Mouse (Mus musculus) thymus, postnatal 10 days (tissue): ENCODE measurements around the gene Brd3os.

Experiments used
- DNase-seq, 2 experiments: peaks; one replicate each; pipeline ENCODE4 v3.0.0; 2021; ENCODE audit warnings: low spot score in 2 of 2

Gene Brd3os

DNA sequence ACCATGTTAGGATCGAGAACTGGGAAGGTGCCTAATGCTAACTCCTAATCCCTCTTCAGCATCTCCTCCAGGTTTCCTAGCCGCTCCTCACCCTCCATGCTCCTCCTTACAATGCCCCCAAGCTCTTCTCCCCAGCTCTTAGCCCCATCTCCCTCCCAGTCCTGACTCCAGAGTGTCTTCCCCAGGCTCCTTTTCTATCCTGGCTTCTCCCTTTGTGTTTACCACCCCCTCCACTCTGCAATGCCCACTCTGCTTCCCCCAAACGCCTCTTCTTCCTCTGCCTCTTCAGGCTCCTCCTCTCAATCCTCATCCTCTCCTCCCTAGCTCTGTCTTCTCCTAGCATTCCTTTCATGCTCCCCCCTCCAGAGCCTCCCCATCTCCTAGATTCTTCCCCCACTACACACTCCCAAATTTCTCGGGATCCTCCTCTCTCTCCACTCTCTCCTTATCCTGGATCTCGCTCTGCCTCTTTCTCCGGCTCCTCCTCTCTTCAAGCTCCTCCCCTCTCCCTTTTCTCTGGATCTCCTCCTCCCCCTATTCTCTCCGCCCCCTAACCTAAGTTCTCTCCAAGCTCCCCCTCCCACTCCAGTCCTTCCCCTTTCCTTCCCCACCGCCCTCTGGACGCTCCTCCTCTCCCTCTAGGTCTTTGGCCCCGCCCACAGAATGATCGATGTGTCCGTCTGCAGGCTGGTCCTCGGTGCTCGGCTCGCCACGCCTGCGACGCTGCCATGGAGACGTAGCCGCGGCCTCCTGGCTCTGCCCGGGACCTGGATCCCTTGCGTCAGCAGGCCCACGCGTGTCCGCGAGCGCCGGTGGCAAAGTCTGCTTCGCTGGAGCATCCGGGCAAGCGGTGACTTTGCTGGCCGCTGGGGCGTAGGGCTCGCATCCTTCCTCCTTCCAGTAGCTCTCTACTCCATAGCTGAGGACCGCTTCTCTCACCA, at the start of gene Brd3os:
Brd3os (plus strand) TSS at position 558 of the 941 bp plus-strand sequence.
- DNase-seq: peak; percentile 54 to 55

DNA sequence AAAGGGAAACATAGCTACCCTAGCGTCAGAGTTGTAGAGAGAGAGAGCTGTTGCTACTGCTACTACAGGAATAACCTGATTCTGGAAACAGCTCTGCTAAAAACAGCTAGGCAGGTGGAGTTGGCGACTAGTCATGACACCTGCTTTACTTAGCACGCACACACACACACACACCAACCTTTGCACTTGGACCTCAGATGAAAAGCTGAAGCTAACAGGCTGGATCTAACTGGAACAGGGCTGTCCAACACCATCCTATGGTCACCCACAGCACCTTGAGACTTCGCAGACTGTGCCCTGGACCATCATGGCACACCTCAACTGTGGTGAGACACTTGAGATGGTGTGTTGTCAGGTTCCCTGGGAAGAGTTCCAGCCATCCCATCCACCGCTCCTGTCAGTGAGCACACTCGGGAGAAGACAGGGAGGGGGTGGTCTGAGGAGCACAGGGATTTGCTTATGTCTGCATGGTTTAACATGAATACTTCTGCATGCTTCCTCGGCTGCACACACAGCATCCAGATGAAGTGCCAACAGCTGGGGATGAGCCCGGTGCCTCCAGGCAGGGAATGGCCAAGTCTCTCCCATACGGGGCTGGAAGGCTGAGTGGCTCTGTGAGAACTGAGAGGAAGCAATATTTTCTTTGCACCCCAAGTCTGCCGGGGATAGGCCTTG, 47.8 kb upstream of the Brd3os start:
- no peak for DNase-seq

DNA sequence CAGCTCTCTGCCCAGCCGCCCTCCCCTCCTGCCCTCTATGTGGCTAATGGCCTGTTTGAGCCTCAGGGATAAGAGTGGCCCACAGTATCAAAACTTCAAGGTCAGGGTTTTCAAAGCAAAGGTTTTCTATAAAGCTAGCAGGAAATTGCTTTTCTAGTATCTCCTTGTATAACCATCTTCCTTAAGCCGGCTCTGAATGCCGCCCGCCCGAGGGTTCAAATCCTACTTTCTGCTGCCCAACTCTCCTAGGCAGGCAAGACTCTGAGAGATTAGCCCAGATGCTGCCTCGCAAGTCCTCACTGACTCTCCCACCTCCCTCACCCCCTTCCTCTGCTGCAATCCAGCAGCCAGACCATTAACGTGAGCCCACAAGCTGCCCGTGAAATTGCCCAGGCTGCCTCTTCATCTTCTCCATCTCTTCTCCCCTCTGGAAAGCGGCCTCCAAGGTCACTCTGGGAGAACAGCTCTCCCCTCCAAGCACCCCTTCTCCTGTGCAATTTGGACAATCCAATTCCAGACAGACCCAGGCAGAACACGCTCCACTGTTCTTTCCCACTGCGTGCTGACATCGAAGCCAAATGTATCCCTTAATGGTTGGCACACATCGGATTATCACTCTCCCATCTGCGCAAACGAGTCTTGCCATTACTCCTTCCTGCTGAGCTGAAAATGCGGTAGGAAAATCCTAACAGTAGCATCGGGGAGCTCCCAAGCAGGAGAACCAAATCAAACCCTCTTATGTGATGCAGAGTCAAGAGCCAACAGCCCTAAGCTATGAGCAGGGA, 45.3 kb upstream of the Brd3os start:
- DNase-seq: no peak

DNA sequence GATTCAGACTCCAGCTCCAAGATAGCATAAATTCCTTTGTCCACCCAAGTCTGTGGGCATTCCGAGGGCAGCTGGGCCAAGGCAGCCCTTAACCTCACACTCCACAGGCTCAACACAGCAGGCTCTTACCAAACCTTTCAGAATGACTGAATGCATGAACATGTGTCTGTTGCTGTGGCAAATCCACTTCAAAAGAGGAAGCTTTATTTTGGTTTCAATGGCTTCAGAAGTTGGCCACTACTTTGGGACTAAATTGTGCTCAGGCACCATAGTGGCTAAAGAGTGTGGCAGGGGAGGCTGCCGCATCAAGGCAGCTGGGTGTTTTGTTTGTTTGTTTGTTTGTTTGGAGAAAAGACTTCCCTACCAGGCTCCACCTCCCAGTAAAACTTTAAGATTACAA, 42.0 kb upstream of the Brd3os start:
- DNase-seq: no peak

DNA sequence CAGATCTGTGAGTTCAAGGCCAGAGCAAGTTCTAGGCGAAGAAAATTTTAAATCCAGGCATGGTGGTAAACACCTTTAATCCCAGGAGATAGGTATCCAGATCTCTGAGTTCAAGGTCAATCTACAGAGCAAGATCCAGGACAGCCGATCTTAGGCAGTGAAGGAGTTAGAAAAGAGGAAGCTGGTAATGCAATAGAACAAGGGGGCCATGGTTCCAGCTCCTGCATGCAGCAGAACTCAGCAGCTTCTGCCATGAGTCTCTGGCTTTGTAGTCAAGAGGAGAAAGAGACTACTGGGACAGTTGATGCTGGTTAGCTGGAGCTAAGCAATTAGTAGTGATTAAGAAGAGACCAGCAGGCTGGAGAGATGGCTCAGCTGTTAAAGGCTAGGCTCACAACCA, 40.6 kb upstream of the Brd3os start:
- no peak for DNase-seq

DNA sequence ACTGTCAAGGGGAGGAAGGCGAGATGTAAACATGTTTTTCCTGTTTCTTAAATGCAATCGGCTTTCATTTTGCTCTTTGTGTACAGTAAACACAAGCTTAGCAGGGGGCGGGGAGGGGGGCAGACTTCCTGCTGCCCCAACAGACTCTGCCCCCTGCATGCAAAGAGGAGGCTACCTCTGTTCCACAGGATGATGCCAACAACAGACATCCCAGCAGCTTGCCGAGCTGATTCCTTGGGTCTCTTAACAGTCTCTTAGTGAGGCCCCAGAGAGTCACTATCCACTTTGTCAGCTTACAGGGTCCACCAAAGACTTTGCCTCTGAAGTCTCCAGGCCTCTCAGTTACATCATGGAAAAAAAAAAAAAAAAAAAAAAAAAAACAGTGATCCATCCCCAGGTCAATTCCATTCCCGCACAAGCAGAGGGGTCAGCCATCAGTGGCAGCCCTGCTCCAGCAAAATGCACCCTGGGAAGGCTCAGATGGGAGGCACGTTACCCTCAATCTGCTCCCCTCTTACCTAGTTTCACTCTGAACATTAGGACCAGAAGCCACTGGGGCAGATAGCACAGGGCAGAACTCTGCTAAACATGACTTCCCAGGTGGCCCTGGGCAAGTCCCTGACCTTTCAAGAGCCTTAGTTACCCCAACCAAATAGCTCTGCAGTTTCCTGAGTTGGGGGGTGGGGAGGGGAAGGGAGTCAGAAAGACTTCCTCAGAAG, 37.6 kb upstream of the Brd3os start:
- no peak for DNase-seq

- no peak for DNase-seq
Observed at GRCm38 (mm10) chr2:27405094-27405884, 36.8 kb upstream of the Brd3os start.

- DNase-seq: no peak
Observed at GRCm38 (mm10) chr2:27406928-27407327, 35.2 kb upstream of the Brd3os start.

- DNase-seq: no peak
Observed at GRCm38 (mm10) chr2:27408194-27408593, 33.9 kb upstream of the Brd3os start.

GRCm38 (mm10) chr2:27410518-27411140, 31.5 kb upstream of the Brd3os start:
- DNase-seq: no peak

DNA sequence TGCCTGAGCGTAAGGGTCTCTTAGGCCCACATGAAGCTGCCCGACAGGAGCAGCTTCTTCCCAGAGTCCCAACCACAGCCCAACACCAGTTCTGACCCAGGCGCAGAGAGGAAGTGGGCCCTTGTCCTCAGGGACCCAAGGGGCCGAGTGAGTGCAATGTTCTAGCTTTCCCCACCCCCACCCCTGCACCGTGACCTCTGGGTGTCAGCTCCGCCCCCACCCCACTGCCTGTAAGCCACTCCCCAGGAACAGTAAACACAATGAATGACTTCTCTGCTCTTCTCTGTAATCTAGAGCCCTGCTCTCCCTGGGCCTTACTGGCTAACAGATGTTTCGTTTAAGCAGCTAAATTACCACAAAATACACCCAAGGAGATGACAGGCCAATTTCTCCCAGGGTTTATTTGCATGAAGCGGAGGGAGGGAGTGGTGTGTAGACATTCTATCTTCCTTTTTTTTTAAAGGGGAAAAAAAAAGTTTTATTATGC, 30.4 kb upstream of the Brd3os start:
- DNase-seq: peak in 1 of 2 experiments; percentile 33

GRCm38 (mm10) chr2:27412245-27412800, 29.8 kb upstream of the Brd3os start:
- no peak for DNase-seq

- DNase-seq: no peak
Observed at GRCm38 (mm10) chr2:27413582-27413935, 28.6 kb upstream of the Brd3os start.

DNA sequence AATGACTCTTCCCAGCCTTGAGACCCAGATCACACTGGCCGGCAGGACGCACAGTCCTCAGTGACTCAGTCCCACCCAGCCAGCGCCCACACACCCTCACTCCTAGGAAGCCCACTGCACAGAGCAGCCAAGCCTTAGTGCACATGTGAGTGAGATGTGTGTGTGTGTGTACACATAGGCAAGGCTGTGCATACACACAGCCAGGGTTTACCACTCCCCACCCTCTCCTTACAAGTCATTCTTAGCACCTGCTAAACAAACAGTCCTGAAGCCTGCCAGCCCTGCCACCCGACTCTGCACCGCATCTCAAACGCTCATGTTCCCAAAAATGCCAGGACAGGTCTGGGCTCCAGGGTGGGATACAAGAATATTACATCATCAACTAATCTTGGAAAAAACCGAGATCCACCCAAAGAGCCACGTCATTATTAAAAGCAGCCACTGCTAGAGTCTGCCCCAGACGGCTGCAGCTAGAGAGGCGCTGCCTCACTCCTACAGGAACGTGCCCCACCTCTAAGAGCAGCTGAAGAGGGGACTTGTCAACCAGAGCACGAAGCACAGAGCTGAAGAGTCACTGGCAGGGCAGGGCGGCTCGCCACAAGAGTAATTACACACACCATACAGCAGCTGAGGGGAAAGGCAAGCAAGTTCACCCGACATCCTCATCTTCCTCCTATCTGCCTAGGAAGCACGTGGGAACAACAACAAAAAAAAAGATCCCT, 28.0 kb upstream of the Brd3os start:
- no peak for DNase-seq

DNA sequence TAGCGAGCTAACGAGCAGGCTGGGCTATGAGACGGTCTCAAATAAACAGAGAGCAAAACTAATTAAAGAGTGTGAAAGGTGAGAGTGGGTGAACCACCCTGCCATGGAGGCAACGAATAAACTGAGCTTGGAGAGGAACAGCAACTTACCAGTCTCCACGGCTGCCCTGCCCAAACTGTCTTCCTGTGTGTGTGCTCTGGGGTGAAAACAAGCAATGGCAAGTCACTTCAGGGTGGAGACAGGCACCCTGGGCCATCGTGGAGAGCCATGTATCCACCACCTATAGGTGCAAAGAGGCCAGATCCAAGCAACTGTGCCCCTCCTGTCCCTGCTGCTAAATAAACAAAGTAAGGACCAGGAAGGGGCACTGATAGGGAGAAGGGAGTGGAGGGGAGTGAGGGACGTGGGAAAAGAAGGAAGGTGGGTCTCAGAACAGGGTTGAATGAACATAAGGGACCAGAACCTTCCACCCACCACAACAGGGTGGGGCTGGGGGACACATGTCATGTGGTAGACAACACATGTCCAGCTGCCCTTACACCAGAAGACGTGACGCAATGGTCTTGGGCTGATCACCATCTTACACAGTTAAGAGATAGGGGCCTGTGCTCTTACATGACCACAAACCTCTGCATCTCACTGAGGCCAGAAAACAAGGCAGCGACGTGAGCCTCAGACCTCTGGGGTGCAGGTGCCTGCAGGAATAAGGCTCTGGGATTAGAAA, 26.9 kb upstream of the Brd3os start:
- DNase-seq: no peak

- no peak for DNase-seq
Observed at GRCm38 (mm10) chr2:27416425-27416824, 25.7 kb upstream of the Brd3os start.

- no peak for DNase-seq
Observed at GRCm38 (mm10) chr2:27417648-27418153, 24.4 kb upstream of the Brd3os start.

DNA sequence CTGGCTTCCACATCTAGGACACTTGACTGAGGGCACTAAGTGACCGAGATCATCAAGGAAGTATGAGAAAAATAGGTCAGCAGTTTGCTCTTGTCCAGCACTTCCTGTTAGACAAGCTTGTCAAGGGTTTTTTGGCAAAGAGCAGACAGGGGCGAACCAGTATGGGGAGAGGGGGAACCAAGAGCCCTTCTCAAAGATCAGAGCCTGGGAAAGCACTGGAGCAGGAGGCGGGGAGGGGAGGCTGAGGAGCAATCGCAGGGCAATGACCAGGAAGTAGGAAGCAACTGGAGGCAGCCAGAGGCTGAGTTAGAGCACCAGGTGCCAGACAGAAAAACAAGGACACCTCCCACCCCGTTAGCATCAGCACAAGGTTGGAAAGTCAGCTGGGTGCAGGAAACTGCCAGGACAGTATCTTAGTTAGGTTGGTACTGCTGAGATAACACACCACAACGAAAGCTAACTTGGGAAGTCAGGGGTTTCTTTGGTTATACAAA, 23.5 kb upstream of the Brd3os start:
- DNase-seq: no peak
